Mouse (Mus musculus) myocyte (in vitro differentiated cells): ENCODE results near the gene Gprasp1. TPM values are rescaled to one million over a fixed set of nuclear protein-coding genes. Genes with fewer than 3 reads are reported as not detected.
A peak's percentile ranks its signal among the peaks of the same experiment; 100 is the strongest.
"Not testable (repeated sequence)": the region's sequence is repeated elsewhere in the genome, so short reads cannot be mapped to it uniquely, and the experiment has no call there.

Source experiments
- H3K27me3 ChIP-seq: one replicate; pipeline ENCODE4 v1.6.1; 2011; ENCODE audit not compliant: control insufficient read depth, insufficient read depth, insufficient read length
- H3K36me3 ChIP-seq: one replicate; pipeline ENCODE4 v1.6.1; 2011; ENCODE audit not compliant: control insufficient read depth, insufficient read depth
- H3K4me2 ChIP-seq: one replicate; pipeline ENCODE4 v1.6.1; 2011; ENCODE audit warnings: low read depth, control low read depth
- H3K4me3 ChIP-seq: one replicate; pipeline ENCODE4 v1.5.1; 2011; ENCODE audit warnings: mild to moderate bottlenecking, control low read depth, moderate library complexity
- H3K79me2 ChIP-seq: one replicate; pipeline ENCODE4 v1.6.1; 2011; ENCODE audit not compliant: control insufficient read depth, insufficient read depth
- H3ac ChIP-seq: one replicate; pipeline ENCODE4 v1.6.1; 2011; ENCODE audit not compliant: control insufficient read depth, insufficient read length
- CEBPB ChIP-seq: IDR thresholded peaks from 2 replicates; pipeline ENCODE4 v1.6.1; 2011; ENCODE audit warnings: mild to moderate bottlenecking, moderate library complexity; ENCODE audit not compliant: poor library complexity, insufficient read depth, severe bottlenecking
- E2F4 ChIP-seq: IDR thresholded peaks from one replicate; pipeline ENCODE4 v1.6.1; 2011; ENCODE audit warnings: mild to moderate bottlenecking, control low read depth, moderate library complexity; ENCODE audit not compliant: insufficient read depth
- MAX ChIP-seq: IDR thresholded peaks from one replicate; pipeline ENCODE4 v1.6.1; 2011; ENCODE audit warnings: low read depth, mild to moderate bottlenecking, control low read depth
- MYOD1 ChIP-seq, 3 experiments: IDR thresholded peaks; one replicate each; pipeline ENCODE4 v1.6.1; 2011; ENCODE audit warnings: control low read depth in 2 of 3, low read depth in 2 of 3, mild to moderate bottlenecking in 2 of 3, moderate library complexity in 1 of 3; ENCODE audit not compliant: insufficient read length in 2 of 3, control insufficient read depth in 1 of 3
- MYOG ChIP-seq, 3 experiments: IDR thresholded peaks; one replicate each; pipeline ENCODE4 v1.6.1; 2011; ENCODE audit warnings: control low read depth in 2 of 3, low read depth in 2 of 3, mild to moderate bottlenecking in 2 of 3; ENCODE audit not compliant: insufficient read length in 2 of 3, control insufficient read depth in 1 of 3, insufficient read depth in 1 of 3
- POLR2A ChIP-seq: IDR thresholded peaks from one replicate; pipeline ENCODE4 v1.6.1; 2011; ENCODE audit warnings: low read depth, mild to moderate bottlenecking, control low read depth, moderate library complexity; ENCODE audit not compliant: insufficient read length
- POLR2AphosphoS2 ChIP-seq: IDR thresholded peaks from one replicate; pipeline ENCODE4 v1.6.1; 2011; ENCODE audit warnings: low read depth, control low read depth; ENCODE audit not compliant: insufficient read length
- REST ChIP-seq: IDR thresholded peaks from one replicate; pipeline ENCODE4 v1.6.1; 2011; ENCODE audit warnings: mild to moderate bottlenecking, control low read depth, moderate library complexity; ENCODE audit not compliant: insufficient read depth, insufficient read length
- SRF ChIP-seq: IDR thresholded peaks from one replicate; pipeline ENCODE4 v1.6.1; 2011; ENCODE audit warnings: low read depth; ENCODE audit not compliant: control insufficient read depth, insufficient read length
- TCF12 ChIP-seq: IDR thresholded peaks from one replicate; pipeline ENCODE4 v1.6.1; 2011; ENCODE audit warnings: mild to moderate bottlenecking, control low read depth; ENCODE audit not compliant: poor library complexity, insufficient read depth, severe bottlenecking
- TCF3 ChIP-seq: IDR thresholded peaks from one replicate; pipeline ENCODE4 v1.6.1; 2011; ENCODE audit warnings: low read depth, control low read depth; ENCODE audit not compliant: insufficient read length
- USF1 ChIP-seq: IDR thresholded peaks from one replicate; pipeline ENCODE4 v1.6.1; 2011; ENCODE audit warnings: low read depth, mild to moderate bottlenecking, control low read depth, moderate library complexity
- polyA plus RNA-seq: library from polyadenylated mRNA; unstranded; fragments of >200 nt; fragmentation: generic; extraction: Trizol; gene quantifications from one replicate; pipeline ENCODE4 v1.2.1, GENCODE M21; 2012; ENCODE audit warnings: missing spikeins

The Gprasp1 gene
- polyA plus RNA-seq, 1 experiment, result 5.8 TPM

GRCm38 (mm10) chrX:135761707-135762106, 19.2 kb downstream of the Gprasp1 start:
- TF ChIP-seq POLR2AphosphoS2 (no peak), E2F4 (no peak), CEBPB (no peak), MYOD1 (IDR thresholded peaks at IDR 0.05; ENCODE audit: control insufficient read depth in 1 of 3, insufficient read length in 2 of 3, low read depth in 2 of 3) (no peak), MYOG (IDR thresholded peaks at IDR 0.05; ENCODE audit: control insufficient read depth in 1 of 3, insufficient read depth in 1 of 3, insufficient read length in 2 of 3, low read depth in 2 of 3) (no peak), SRF (no peak), USF1 (no peak), TCF12 (no peak), POLR2A (no peak), TCF3 (no peak), REST (no peak), MAX (no peak)
- H3K4me2 ChIP-seq, result no peak overlapping the region
- no peaks in the 10 kb centered on the region for H3K79me2 ChIP-seq
- H3K4me3 ChIP-seq, result no peak overlapping the region
- H3ac ChIP-seq, result no peak overlapping the region
- no peaks in the 10 kb centered on the region for H3K27me3 ChIP-seq
- H3K36me3 ChIP-seq, result peaks cover 5% of the 10 kb centered on the region

- H3K4me3 ChIP-seq, result no peak overlapping the region
- H3K79me2 ChIP-seq, result no peaks in the 10 kb centered on the region
- no peak overlapping the region for H3ac ChIP-seq
- H3K4me2 ChIP-seq, result no peak overlapping the region
- TF ChIP-seq E2F4 (no peak), USF1 (no peak), MAX (no peak), TCF12 (no peak), POLR2A (no peak), MYOD1 (IDR thresholded peaks at IDR 0.05; ENCODE audit: control insufficient read depth in 1 of 3, insufficient read length in 2 of 3, low read depth in 2 of 3) (no peak), SRF (no peak), TCF3 (no peak)
- peaks cover 1% of the 10 kb centered on the region for H3K36me3 ChIP-seq
- H3K27me3 ChIP-seq, result no peaks in the 10 kb centered on the region
Observed at GRCm38 (mm10) chrX:135768043-135768548, 25.6 kb downstream of the Gprasp1 start.

GRCm38 (mm10) chrX:135768565-135768964, 26.0 kb downstream of the Gprasp1 start:
- H3K27me3 ChIP-seq, result no peaks in the 10 kb centered on the region
- TF ChIP-seq TCF3 (no peak), REST (no peak), MYOG (IDR thresholded peaks at IDR 0.05; ENCODE audit: control insufficient read depth in 1 of 3, insufficient read depth in 1 of 3, insufficient read length in 2 of 3, low read depth in 2 of 3) (no peak), MAX (no peak), CEBPB (no peak), E2F4 (no peak), TCF12 (no peak), SRF (no peak)

GRCm38 (mm10) chrX:135791536-135791935, 49.0 kb downstream of the Gprasp1 start:
- TF ChIP-seq REST (no peak), TCF3 (no peak), E2F4 (no peak), USF1 (no peak), POLR2A (no peak), MAX (no peak)
- Histone ChIP-seq H3K27me3 (no peaks in the 10 kb centered on the region), H3K36me3 (no peaks in the 10 kb centered on the region), H3K79me2 (no peaks in the 10 kb centered on the region), H3K4me3 (no peak overlapping the region), H3K4me2 (no peak overlapping the region), H3ac (no peak overlapping the region)

More at GRCm38 (mm10) chrX:135768565-135768964, 26.0 kb downstream of the Gprasp1 start:
- Histone ChIP-seq H3K4me3 (no peak overlapping the region), H3ac (no peak overlapping the region), H3K4me2 (no peak overlapping the region), H3K79me2 (no peaks in the 10 kb centered on the region), H3K36me3 (no peaks in the 10 kb centered on the region)

GRCm38 (mm10) chrX:135792326-135792725, 49.8 kb downstream of the Gprasp1 start:
- no peaks in the 10 kb centered on the region for H3K27me3 ChIP-seq
- no peak overlapping the region for H3ac ChIP-seq
- H3K4me3 ChIP-seq, result no peak overlapping the region
- peak; percentile 79 to 91 (median 91) for TF ChIP-seq MYOD1 (IDR thresholded peaks at IDR 0.05; ENCODE audit: control insufficient read depth in 1 of 3, insufficient read length in 2 of 3, low read depth in 2 of 3)
- no peak for TF ChIP-seq CEBPB
- TF ChIP-seq REST, result no peak
- TF ChIP-seq TCF12, result peak; percentile 54
- no peaks in the 10 kb centered on the region for H3K36me3 ChIP-seq
- H3K4me2 ChIP-seq, result peak overlapping the region; percentile 34
- no peaks in the 10 kb centered on the region for H3K79me2 ChIP-seq

GRCm38 (mm10) chrX:135795591-135796304, 53.2 kb downstream of the Gprasp1 start:
- not testable (repeated sequence) for H3K36me3 ChIP-seq, H3K27me3 ChIP-seq, H3K4me3 ChIP-seq, H3K79me2 ChIP-seq, H3K4me2 ChIP-seq, H3ac ChIP-seq

GRCm38 (mm10) chrX:135796305-135797211, 54.0 kb downstream of the Gprasp1 start:
- H3K4me3 ChIP-seq, H3K27me3 ChIP-seq, H3K4me2 ChIP-seq, H3K36me3 ChIP-seq, H3ac ChIP-seq, H3K79me2 ChIP-seq: not testable (repeated sequence)
